Mouse (Mus musculus) olfactory bulb, adult 2 months (tissue): ENCODE data around the gene Ucn.

Experiments used
- CTCF ChIP-seq: fragments of 200-500 bp; IDR thresholded peaks from 2 replicates; pipeline ENCODE4 v1.5.1; 2012; ENCODE audit warnings: low read depth, mild to moderate bottlenecking, low read length, moderate library complexity; ENCODE audit not compliant: insufficient read depth
- POLR2A ChIP-seq: fragments of 200-500 bp; IDR thresholded peaks from 2 replicates; pipeline ENCODE4 v1.6.1; 2012; ENCODE audit warnings: mild to moderate bottlenecking, low read depth, low read length, moderate library complexity; ENCODE audit not compliant: insufficient read depth

- TF ChIP-seq CTCF (no peak), POLR2A (no peak)
These were observed 21.7 kb downstream of the Ucn start for GRCm38 (mm10) chr5:31116912-31117311.
